Mouse (Mus musculus): ENCODE data around the gene Oma1.

Oma1 gene

DNA sequence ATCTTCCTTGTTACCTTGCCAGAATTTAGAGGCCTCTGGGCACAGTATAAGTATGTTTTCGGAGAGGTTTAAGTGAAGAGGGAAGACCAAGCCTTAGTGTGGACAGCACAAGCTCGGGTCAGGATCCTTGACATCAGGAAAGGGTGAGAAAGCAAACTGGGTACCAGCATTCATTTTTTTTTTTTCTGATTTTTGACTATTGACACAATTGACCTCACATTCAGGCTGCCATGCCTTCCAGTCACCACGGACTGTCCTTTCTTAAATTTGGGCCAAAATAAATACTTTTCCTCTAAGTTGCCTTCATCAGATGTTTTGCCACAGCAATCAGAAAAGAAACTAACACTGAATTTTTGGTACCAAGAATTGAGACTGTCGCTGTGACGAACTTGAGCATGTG lies 68.6 kb downstream of the Oma1 start:
- no peak for DNase-seq

DNA sequence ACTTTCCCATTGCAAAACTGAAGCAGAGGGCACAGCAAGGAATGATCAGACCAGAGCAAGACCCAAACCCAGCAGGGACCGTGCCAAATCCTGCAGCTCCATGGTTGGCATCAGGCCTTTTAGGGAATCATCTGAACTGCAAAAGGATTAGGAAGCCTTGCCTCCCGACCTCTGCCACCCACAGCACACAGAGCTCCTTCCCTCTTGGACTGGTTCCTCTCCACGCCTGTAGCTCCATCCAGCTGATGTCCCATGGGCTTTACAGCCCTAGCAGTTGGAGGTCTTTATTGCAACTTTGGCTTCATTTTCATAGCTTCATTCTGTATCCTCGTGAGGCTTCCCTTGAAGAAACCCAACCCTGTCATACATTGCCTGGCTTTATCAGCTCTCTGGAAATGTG lies 71.4 kb downstream of the Oma1 start:
- DNase-seq, result no peak

DNA sequence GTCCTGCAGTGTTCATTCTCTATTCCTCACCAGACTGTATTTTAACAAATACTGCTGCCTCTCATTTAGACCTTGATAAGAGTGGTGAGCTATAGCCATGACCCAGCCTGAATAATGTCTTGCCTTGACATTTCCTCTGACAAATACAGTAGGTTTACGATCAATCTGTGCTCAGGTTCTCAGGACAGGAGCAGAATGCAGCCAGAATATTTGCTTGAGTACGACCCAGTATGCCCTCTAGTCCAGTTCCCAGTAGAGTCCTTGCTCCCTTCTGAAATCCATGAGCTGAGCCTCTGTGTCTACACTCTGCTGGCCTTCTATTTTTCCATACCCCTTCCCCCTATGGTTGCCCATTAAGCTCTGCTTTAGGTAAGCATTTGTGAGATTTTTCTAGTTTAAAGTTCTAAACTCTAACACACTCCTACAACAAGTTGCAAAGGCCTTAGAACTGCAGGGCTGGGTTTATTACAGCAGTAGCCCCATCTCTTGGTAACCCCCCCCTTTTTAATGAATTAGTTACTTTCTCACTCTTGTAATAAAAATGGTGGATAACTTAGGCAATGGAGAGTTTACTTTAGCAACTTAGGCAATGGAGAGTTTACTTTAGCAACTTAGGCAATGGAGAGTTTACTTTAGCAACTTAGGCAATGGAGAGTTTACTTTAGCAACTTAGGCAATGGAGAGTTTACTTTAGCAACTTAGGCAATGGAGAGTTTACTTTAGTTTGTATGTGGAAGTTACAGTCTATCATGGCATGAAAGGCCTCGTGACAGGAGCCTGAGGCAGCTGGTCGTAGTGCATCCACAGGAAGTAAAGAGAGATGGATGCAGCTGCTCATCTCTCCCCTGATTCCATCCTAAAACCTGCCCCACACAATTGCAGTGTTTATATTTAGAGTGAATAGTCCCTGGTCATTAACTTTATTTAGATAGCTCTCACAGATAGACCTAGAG lies 72.5 kb downstream of the Oma1 start:
- no peak for DNase-seq

DNA sequence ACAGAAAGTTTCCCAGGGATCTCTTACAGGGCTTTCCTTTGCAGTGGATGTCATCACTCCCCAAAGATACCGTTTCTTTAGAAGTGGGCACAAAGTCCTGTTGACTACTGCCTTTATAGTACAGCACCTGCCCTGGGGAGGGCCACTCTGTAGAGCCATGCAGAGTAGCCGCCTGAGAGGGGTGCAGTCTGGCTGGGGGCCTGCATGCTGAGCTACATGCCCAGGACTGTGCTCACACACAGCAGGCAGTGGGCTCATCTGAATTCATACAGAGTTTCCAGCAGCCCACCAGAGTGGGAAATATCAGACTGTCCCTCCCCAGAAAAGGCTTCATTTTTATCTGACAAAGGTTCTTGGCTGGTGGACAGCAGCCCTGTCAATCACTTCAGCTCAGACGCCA lies 73.7 kb downstream of the Oma1 start:
- no peak for DNase-seq

DNA sequence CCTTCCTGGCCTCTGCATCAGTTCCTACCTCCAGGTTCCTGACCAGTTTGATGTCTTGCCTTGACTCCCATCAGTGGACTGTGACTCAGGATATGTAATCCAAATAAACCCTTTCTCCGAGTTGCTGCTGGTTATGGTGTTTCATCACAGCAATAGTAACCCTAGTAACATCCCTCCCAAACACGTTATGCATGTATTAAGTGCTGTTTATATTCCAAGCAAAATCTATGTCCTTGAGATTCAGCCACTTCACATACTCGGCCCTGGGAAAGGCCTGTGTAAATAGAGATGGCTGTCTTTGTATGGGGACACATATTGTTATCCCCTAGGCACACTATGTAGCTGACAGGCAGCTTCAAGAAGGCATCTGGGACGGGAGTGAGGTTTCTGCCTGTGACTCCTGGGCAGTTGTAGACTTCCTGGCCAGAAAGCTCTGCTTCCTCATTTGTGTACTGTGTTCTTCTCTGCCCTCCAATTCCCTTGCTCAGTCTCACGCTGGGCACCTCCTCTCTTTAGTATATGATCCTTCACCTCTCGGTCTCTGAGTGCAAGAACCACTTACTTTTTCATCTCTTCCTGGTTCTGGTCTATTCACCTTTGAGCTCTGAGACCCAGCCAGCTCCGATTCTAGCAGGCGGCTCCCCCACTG lies 75.0 kb downstream of the Oma1 start:
- DNase-seq, result no peak

DNA sequence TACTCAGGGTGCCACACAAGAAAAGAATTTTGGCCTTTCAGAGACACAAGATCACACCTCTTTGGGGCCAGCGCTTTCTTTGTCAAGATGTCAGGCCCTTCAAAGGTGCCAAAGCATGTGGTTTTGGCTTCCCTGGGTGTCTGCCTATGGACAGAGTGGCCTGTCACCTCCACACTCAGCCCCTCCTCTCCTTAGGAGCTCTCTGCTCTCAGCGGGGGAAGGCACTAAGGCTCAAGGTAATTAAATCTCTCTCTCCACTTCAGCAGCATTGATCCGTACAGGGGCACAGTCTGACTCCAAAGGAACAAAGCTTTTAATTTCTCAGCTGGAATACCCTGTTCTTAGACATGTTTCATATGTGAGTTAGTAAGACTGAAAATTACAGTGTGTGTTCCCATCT lies 76.0 kb downstream of the Oma1 start:
- DNase-seq, result no peak

DNA sequence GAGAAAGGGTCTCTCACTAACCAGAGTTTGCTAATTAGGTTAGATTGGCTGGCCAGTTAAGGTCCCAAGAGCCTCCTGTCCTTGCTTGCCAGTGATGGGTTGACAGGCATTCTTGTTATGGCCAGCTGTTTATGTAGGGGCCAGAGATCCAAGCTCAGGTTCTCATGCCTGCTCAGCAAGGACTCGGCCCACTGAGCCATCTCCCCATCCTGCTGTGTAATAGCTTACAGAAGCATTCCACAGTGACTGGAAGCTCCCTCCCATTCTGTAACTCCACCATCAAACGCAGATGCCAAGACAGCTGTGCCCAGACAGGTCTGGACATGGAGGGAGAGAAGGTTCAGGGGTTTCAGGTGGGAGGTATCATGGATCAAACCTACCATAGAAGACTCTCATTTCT lies 76.9 kb downstream of the Oma1 start:
- DNase-seq, result no peak

DNA sequence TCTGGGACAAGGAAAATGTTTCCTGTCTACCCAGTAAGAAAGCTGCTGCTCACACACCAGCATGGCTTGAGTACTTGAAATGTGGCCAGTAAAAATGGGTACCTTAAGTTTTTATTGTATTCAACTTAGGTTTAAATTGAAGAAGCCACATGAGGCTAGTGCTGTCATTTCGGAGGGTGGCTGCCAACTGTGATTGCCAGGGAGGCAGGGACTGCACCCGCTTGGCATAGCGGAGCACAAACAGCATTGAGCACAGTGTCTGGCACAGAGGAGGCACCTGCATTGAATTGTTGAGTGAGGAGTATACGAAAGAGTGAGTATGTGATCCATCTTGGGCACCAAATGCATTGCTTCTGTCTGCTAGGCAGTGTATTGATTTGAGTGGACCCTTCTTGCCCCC lies 81.5 kb downstream of the Oma1 start:
- DNase-seq, result no peak

DNA sequence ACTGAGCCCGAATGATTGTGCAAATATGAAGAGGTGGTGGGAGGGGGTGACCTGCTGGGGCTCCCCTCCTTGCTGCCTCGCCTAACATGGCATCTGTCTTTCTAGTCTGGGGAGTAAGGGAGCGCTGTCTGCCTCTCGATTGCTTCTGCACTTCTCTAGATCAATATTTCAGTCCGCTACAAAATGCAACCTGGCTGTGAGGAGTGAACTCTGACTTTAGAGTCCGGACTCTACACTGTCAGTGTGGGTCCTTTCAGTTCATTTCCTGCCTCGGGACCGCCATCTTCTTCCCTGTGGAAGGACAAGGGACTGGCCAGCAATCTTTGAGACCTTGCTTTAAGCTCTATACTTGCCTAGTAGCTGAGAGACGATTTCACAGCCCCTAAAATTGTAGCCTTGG lies 82.3 kb downstream of the Oma1 start:
- no peak for DNase-seq

DNA sequence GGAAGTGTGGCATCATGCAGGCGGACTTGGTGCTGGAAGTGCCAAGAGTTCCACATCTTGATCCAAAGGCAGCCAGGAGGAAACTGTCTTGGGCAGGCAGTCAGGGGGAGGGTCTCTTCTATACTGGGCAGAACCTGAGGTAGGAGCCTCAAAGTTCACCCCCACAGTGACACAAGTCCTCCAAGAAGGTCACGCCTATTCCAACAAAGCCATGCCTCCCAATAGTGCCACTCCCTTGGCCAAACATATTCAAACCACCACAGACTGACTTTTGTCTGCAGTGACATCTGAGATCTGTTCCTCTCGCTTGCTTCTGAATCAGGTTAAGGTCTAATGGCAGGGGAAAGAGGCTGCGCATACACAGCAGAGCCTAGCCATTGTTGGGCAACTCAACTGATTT lies 83.3 kb downstream of the Oma1 start:
- DNase-seq, result no peak

DNA sequence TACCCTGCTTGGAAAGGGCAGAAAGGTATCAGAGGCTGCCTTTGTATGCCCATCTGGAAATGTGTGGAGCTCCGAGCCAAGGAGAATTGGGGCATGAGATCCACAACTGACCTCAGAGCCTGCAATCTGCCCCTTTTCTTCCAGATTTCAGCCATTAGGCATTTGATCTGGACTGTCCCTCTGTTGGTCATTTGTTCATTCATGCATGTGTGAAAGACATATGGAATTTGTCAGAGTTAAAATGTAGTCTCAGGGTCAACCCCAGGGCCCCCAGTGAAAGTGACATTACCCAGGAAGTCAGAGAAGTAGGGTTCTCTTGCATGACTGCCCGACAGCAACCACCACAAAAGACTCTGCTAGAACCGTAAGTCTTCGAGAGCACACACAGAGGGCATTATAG lies 89.0 kb downstream of the Oma1 start:
- DNase-seq, result no peak

DNA sequence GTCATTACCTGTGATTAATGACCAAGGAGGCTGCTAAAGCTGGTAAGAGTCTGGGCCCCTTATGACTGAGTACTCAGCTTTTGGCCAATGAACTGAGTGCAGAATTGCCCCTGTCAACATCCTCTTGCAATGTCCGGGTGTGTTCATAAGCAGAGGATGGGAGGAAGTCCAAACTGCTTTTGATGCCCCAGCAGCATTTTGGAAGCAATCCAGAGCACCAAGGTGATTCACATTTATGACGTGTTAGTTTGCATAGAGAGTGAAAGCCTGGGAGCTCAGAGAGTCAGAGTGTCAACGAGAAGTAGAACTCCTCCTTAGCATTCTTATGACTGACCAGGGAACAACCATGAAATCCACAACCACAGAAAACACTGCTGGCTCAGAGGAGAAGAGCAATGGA lies 91.7 kb downstream of the Oma1 start:
- DNase-seq, result no peak

DNA sequence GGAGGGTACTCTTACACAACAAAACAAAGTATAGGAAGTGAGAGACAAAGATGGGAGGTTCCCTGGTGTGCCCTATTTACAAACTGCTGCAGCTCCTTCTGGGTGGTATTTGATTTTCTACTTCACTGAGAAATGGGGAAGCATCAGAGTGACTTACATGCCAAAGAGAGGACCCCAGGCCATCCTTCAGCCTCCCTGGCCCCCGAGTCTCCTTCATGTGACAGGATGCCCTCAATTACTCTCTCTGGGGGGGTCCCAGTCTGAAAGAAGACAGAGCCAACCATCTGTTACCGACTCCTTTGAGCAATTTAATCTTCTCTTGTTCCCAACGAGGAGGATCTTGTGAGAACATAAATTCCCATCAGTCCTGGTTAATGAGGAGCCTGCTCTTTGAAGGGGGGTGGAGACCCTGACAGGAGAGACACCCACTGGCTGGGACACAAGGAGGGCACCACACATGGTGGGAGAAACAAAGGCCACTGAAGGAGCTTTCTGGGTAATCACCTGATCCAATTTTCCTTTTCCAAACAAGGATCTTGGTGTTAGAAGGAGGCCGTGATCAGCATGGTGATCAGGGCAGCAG lies 96.7 kb downstream of the Oma1 start:
- DNase-seq, result no peak
